Mouse (Mus musculus) hindbrain, embryonic 16.5 days (tissue): ENCODE measurements around the gene Cpne9. TPM values are rescaled to one million over a fixed set of nuclear protein-coding genes. Genes with fewer than 3 reads are reported as not detected.

Experiments used
- ATAC-seq: fragments of 200-750 bp; cut with Nextera tagmentation; 2 replicates; pipeline ENCODE4 v1.8.0; 2017; ENCODE audit warnings: moderate TSS enrichment, moderate library complexity
- H3K27ac ChIP-seq: fragments of 300-500 bp; sonication (generic); 2 replicates; pipeline ENCODE4 v1.5.1; 2014; ENCODE audit warnings: low read depth, mild to moderate bottlenecking, control low read depth, low read length, moderate library complexity
- H3K27me3 ChIP-seq: fragments of 300-500 bp; sonication (generic); replicated peaks from 2 replicates; pipeline ENCODE4 v1.6.1; 2014; ENCODE audit warnings: low read length; ENCODE audit not compliant: control insufficient read depth, insufficient read depth
- H3K36me3 ChIP-seq: fragments of 300-500 bp; sonication (generic); 2 replicates; pipeline ENCODE4 v1.6.1; 2014; ENCODE audit warnings: mild to moderate bottlenecking, low read length, moderate library complexity, mixed read lengths; ENCODE audit not compliant: control insufficient read depth, insufficient read depth
- H3K4me1 ChIP-seq: fragments of 300-500 bp; sonication (generic); 2 replicates; pipeline ENCODE4 v1.6.1; 2014; ENCODE audit warnings: low read depth, low read length; ENCODE audit not compliant: control insufficient read depth, insufficient read depth
- H3K4me2 ChIP-seq: fragments of 300-500 bp; sonication (generic); 2 replicates; pipeline ENCODE4 v1.6.1; 2014; ENCODE audit warnings: mild to moderate bottlenecking, low read length, control low read depth, moderate library complexity
- H3K4me3 ChIP-seq: fragments of 300-500 bp; sonication (generic); 2 replicates; pipeline ENCODE4 v1.5.1; 2014; ENCODE audit warnings: mild to moderate bottlenecking, low read length, control low read depth, moderate library complexity
- H3K9ac ChIP-seq: fragments of 300-500 bp; sonication (generic); 2 replicates; pipeline ENCODE4 v1.6.1; 2014; ENCODE audit warnings: low read depth, mild to moderate bottlenecking, control low read depth, low read length, moderate library complexity
- H3K9me3 ChIP-seq: fragments of 300-500 bp; sonication (generic); 2 replicates; pipeline ENCODE4 v1.6.1; 2014; ENCODE audit warnings: mild to moderate bottlenecking, low read length, moderate library complexity; ENCODE audit not compliant: control insufficient read depth
- WGBS: fragments of 180-500 bp; shearing (Covaris S2); extraction: QIAGEN DNeasy Blood & Tissue Kit; methylation state at CpG from one replicate; pipeline ENCODE4 v1.1.7; 2014; 5-methylcytosine and 5-hydroxymethylcytosine counted together
- polyA plus RNA-seq: library from polyadenylated mRNA; unstranded; fragments of >200 nt; fragmentation: Nextera tagmentation; extraction: Ambion mirVana; gene quantifications from 2 replicates; pipeline ENCODE4 v1.2.1, GENCODE M21; 2015

Cpne9 gene
- polyA plus RNA-seq, 1 experiment from 2014 or later = 9.6 TPM

GRCm38 (mm10) chr6:113283500-113283899, 1.4 kb downstream of the Cpne9 start:
- Histone ChIP-seq H3K4me3 (peak overlapping the region; percentile 44; the same call in 1 of the 2 replicates), H3K36me3 (peaks cover 8% of the 10 kb centered on the region; the same call in 1 of the 2 replicates), H3K27me3 (peaks cover 15% of the 10 kb centered on the region), H3K27ac (no peak overlapping the region), H3K9ac (no peak overlapping the region; the same call in 1 of the 2 replicates), H3K4me2 (peak overlapping the region; percentile 70), H3K9me3 (no peaks in the 10 kb centered on the region), H3K4me1 (peaks cover 13% of the 10 kb centered on the region)
- WGBS = 9% methylated on average over 6 of the region's 6 CpGs
- ATAC-seq = no peak

DNA sequence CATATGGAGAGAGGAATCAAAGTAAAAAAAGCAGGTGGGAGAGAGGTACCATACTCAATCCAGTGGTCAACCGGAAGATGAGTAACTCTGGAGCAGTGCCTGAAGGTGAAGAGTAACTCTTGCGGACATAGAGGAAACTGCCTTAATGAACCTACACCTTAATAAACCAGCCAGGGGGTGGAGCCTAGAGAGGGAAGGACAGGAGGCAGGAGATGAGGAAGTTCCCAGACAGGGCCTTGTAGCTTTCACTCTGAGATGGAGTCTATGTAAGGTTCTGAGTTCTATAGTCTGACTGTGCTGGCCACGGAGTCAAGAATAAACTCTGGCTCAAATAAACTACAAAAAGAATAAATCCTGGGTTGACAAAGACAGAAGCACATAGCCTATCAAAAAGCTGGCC, 2.8 kb downstream of the Cpne9 start:
- Histone ChIP-seq H3K4me2 (no peak overlapping the region), H3K9me3 (no peaks in the 10 kb centered on the region), H3K4me1 (peaks cover 13% of the 10 kb centered on the region), H3K27me3 (peaks cover 15% of the 10 kb centered on the region), H3K36me3 (peaks cover 5% of the 10 kb centered on the region; the same call in 1 of the 2 replicates), H3K4me3 (no peak overlapping the region), H3K9ac (no peak overlapping the region), H3K27ac (no peak overlapping the region)
- 77% methylated on average over 3 of the region's 3 CpGs for WGBS
- ATAC-seq = no peak

DNA sequence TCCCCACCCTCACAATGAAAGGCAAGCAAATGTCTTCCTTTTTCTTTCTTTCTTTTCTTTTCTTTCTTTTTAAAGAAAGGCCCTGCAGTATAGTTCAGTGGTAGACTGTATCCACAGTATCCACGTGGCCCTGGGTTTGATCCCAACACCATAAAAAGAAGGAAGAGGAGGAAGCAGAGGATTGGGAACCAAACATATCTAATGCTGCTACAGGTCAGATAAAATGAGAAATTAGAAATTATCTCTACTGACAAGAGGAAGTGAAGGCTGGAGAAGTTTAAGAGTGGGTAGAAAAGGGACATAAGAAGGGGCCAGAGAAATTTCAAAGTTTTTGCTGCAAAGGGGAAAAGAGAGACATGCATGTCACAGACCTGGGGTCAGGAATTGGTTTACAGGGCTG, 4.2 kb downstream of the Cpne9 start:
- Histone ChIP-seq H3K27me3 (peaks cover 11% of the 10 kb centered on the region), H3K4me2 (no peak overlapping the region), H3K27ac (no peak overlapping the region), H3K9ac (no peak overlapping the region), H3K4me1 (peaks cover 13% of the 10 kb centered on the region), H3K4me3 (no peak overlapping the region), H3K9me3 (no peaks in the 10 kb centered on the region), H3K36me3 (no peaks in the 10 kb centered on the region)
- WGBS = 70% methylated on average over 1 of the region's 1 CpGs
- ATAC-seq = no peak

DNA sequence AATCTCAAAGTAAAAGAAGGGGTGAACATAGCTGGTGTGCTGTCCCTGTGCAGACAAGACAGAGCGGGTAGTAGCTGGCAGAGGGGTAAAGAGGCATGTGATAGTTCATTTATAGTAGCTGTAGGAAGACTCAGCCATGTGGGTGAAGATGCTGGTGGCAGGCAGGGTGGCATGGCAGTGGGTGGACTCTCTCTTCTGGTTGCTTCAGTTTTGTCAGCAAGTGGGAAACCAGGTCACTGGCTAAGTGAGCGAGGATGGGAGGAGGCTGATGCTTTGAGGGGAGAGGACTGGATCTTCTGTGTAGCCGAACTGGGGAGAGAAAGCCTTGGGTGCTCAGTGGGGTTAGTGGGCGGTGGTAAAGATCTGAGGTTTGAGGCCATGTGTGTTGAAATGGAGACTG, 5.1 kb downstream of the Cpne9 start:
- Histone ChIP-seq H3K9me3 (no peaks in the 10 kb centered on the region), H3K9ac (no peak overlapping the region), H3K4me3 (no peak overlapping the region), H3K4me1 (peaks cover 8% of the 10 kb centered on the region), H3K36me3 (no peaks in the 10 kb centered on the region), H3K27ac (no peak overlapping the region), H3K4me2 (no peak overlapping the region), H3K27me3 (peaks cover 11% of the 10 kb centered on the region)
- ATAC-seq = no peak
- WGBS = 69% methylated on average over 4 of the region's 4 CpGs

- WGBS = 90% methylated on average over 15 of the region's 15 CpGs
- ATAC-seq = no peak
- no peak overlapping the region for H3K9ac ChIP-seq
Measured at GRCm38 (mm10) chr6:113289346-113289745, 7.2 kb downstream of the Cpne9 start.

GRCm38 (mm10) chr6:113290346-113290745, 8.2 kb downstream of the Cpne9 start:
- no peak for ATAC-seq
- WGBS = 68% methylated on average over 6 of the region's 6 CpGs

More at GRCm38 (mm10) chr6:113289346-113289745, 7.2 kb downstream of the Cpne9 start:
- Histone ChIP-seq H3K27me3 (no peaks in the 10 kb centered on the region; the same call in 1 of the 2 replicates), H3K27ac (no peak overlapping the region), H3K4me1 (no peaks in the 10 kb centered on the region), H3K4me2 (no peak overlapping the region), H3K9me3 (no peaks in the 10 kb centered on the region), H3K36me3 (no peaks in the 10 kb centered on the region), H3K4me3 (no peak overlapping the region)

GRCm38 (mm10) chr6:113292938-113293337, 10.8 kb downstream of the Cpne9 start:
- H3K4me2 ChIP-seq = no peak overlapping the region
- 73% methylated on average over 5 of the region's 5 CpGs for WGBS
- no peaks in the 10 kb centered on the region for H3K9me3 ChIP-seq
- no peak overlapping the region for H3K27ac ChIP-seq
- H3K27me3 ChIP-seq = no peaks in the 10 kb centered on the region
- H3K36me3 ChIP-seq = no peaks in the 10 kb centered on the region
- H3K4me1 ChIP-seq = no peaks in the 10 kb centered on the region
- H3K4me3 ChIP-seq = no peak overlapping the region
- no peak for ATAC-seq
- no peak overlapping the region for H3K9ac ChIP-seq

More at GRCm38 (mm10) chr6:113290346-113290745, 8.2 kb downstream of the Cpne9 start:
- H3K27ac ChIP-seq = no peak overlapping the region
- H3K9me3 ChIP-seq = no peaks in the 10 kb centered on the region
- H3K4me3 ChIP-seq = no peak overlapping the region
- no peaks in the 10 kb centered on the region for H3K4me1 ChIP-seq
- no peak overlapping the region for H3K4me2 ChIP-seq
- H3K9ac ChIP-seq = no peak overlapping the region
- no peaks in the 10 kb centered on the region for H3K36me3 ChIP-seq
- H3K27me3 ChIP-seq = no peaks in the 10 kb centered on the region

DNA sequence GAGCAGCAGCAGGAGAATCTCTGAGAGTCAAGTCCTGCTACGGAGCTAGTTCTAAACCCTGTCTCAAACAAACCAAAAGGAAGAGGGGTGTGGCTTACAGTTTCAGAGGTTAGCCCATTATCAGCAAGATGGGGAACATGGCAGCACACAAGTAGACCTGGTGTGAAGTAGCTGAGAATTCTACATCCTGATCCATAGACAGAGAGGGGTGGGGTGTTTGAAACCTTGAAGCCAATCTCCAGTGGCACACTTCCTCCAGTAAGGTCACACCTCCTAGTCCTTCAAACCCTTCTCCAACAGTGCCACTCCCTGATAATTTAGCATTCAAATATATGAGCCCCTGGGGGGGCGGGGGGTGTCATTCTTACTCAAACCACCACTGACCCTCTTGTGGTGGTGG, 13.9 kb downstream of the Cpne9 start:
- H3K4me3 ChIP-seq = no peak overlapping the region
- WGBS = 74% methylated on average over 2 of the region's 2 CpGs
- no peaks in the 10 kb centered on the region for H3K36me3 ChIP-seq

GRCm38 (mm10) chr6:113296639-113297038, 14.5 kb downstream of the Cpne9 start:
- no peak overlapping the region for H3K27ac ChIP-seq
- H3K4me2 ChIP-seq = no peak overlapping the region
- WGBS = 73% methylated on average over 4 of the region's 4 CpGs
- no peak overlapping the region for H3K9ac ChIP-seq
- no peaks in the 10 kb centered on the region for H3K27me3 ChIP-seq
- H3K4me1 ChIP-seq = no peaks in the 10 kb centered on the region
- no peaks in the 10 kb centered on the region for H3K9me3 ChIP-seq
- ATAC-seq = no peak
- H3K36me3 ChIP-seq = no peaks in the 10 kb centered on the region
- no peak overlapping the region for H3K4me3 ChIP-seq

More for the DNA sequence above, 13.9 kb downstream of the Cpne9 start:
- no peaks in the 10 kb centered on the region for H3K27me3 ChIP-seq
- no peak overlapping the region for H3K9ac ChIP-seq
- ATAC-seq = no peak
- no peak overlapping the region for H3K4me2 ChIP-seq
- H3K9me3 ChIP-seq = no peaks in the 10 kb centered on the region
- H3K27ac ChIP-seq = no peak overlapping the region
- H3K4me1 ChIP-seq = no peaks in the 10 kb centered on the region

- H3K4me2 ChIP-seq = no peak overlapping the region
Measured at GRCm38 (mm10) chr6:113301350-113301749, 19.2 kb downstream of the Cpne9 start.

More at GRCm38 (mm10) chr6:113301350-113301749, 19.2 kb downstream of the Cpne9 start:
- WGBS = 83% methylated on average over 5 of the region's 5 CpGs
- H3K4me1 ChIP-seq = no peaks in the 10 kb centered on the region; the same call in 1 of the 2 replicates
- no peaks in the 10 kb centered on the region for H3K36me3 ChIP-seq
- H3K9me3 ChIP-seq = no peaks in the 10 kb centered on the region
- H3K27me3 ChIP-seq = no peaks in the 10 kb centered on the region
- H3K27ac ChIP-seq = no peak overlapping the region
- ATAC-seq = no peak
- H3K4me3 ChIP-seq = no peak overlapping the region
- H3K9ac ChIP-seq = no peak overlapping the region
